Mouse (Mus musculus): ENCODE measurements around the gene Bcdin3d. TPM values are rescaled to one million over a fixed set of nuclear protein-coding genes. Genes with fewer than 3 reads are reported as not detected.

Gene Bcdin3d
- total RNA-seq (2017) = 6.8 to 12.5 TPM (median 7.3 TPM) in 3 replicates

GRCm38 (mm10) chr15:99474576-99474926 lies at the start of gene Bcdin3d:
Gene Bcdin3d (minus strand): TSS chr15:99474730.
- peak; percentile 78 for ATAC-seq (replicated peaks; ENCODE audit: insufficient number of reproducible peaks, low FRiP score, low TSS enrichment, poor library complexity, severe bottlenecking)

- no peak for ATAC-seq (replicated peaks; ENCODE audit: insufficient number of reproducible peaks, low FRiP score, low TSS enrichment, poor library complexity, severe bottlenecking)
Observed at GRCm38 (mm10) chr15:99520306-99520705, 45.8 kb upstream of the Bcdin3d start.

- ATAC-seq (replicated peaks; ENCODE audit: insufficient number of reproducible peaks, low FRiP score, low TSS enrichment, poor library complexity, severe bottlenecking) = no peak
Observed at GRCm38 (mm10) chr15:99519626-99520025, 45.1 kb upstream of the Bcdin3d start.

GRCm38 (mm10) chr15:99517715-99518114 lies 43.2 kb upstream of the Bcdin3d start:
- ATAC-seq (replicated peaks; ENCODE audit: insufficient number of reproducible peaks, low FRiP score, low TSS enrichment, poor library complexity, severe bottlenecking) = no peak

DNA sequence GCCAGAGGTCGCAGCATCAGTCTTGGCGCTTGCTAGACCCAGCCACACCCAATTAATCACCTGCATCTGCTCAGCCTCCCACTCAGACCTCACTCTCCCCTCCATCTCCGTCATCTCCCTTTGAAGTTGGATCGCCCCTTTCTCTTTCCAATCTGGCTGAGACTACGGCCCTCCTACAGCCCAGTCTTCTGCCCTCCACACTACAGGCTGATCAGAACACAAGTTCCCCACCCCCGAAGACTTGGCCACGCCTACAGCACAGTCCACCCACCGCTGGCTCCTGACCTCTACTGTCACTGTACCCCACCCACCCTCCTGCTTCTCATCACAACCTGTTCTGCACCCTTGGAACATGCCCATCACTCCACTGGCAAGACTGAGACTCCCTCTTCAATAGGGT lies 42.2 kb upstream of the Bcdin3d start:
- no peak for ATAC-seq (replicated peaks; ENCODE audit: insufficient number of reproducible peaks, low FRiP score, low TSS enrichment, poor library complexity, severe bottlenecking)

DNA sequence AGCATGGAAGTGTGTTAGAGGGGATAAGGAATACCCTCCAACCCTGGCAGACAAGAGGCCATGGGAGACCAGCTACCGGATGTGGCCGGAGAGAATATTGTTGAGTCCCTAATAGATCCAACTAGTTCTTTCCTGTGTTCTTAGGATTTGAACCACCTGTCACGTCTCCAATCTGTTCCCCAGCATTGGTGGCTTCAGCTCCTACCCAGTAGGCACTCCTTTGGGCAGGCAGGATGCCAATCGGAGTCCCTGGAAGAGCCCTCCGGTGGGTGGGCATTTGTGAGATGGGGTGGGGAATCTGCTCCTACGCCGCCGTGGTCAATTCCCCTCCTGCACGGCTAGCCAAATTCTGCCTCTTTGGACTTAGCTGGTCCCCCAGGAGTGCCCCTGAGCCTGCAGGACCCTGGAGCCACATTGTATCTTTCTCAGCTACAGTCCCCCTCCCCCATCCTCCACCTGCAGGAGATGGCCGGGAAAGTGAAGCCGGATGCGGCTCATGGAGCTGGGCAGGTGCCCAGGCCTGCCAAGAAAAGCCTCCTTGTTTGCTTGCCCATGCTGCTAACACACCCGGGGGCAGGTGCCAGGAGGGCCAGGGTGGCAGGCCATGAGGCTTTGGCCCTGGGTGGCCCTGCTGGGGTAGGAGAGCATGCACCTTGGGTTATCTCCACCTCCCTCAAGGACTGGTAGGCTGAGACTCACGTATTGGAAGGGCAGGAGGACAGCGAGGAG lies 37.4 kb upstream of the Bcdin3d start:
- ATAC-seq (replicated peaks; ENCODE audit: insufficient number of reproducible peaks, low FRiP score, low TSS enrichment, poor library complexity, severe bottlenecking) = no peak

DNA sequence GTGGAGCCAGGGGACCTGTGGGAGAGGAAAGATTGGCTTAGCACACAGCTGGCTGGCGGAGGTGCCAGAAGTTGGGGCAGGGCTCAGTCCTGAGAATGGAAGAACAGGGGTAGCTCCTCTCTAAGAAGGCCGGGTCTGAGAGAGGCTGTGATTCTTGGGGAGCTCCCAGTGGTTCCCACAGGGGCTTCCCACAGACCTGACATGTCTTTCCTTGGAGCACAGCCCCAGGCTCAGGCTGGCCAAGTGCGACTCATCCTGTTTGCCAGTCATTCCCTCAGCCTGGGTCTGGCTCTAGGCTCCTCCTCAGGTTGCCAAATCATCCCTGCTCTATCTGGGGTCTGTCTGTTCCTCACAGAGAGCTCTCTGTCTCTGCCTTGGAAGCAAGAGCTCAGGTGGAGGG lies 36.1 kb upstream of the Bcdin3d start:
- no peak for ATAC-seq (replicated peaks; ENCODE audit: insufficient number of reproducible peaks, low FRiP score, low TSS enrichment, poor library complexity, severe bottlenecking)

DNA sequence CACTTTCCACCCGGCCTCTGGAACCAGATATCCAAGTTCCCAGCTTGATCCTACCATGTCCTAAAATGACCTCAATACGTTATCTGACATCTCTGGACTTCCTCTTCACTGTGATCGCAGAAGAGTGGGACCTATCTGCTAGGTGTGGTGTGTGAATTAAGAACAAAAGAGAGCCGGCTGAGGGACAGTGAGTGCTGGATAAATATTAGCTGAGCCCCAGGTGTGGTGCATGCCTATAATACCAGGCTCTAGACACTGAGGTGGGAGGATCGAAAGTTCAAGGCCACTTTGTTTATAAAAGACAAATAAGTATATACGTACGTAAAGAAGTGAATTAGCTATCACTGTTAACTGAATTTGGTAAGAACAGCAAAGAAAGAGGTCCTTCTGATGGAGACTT lies 35.3 kb upstream of the Bcdin3d start:
- ATAC-seq (replicated peaks; ENCODE audit: insufficient number of reproducible peaks, low FRiP score, low TSS enrichment, poor library complexity, severe bottlenecking) = no peak

DNA sequence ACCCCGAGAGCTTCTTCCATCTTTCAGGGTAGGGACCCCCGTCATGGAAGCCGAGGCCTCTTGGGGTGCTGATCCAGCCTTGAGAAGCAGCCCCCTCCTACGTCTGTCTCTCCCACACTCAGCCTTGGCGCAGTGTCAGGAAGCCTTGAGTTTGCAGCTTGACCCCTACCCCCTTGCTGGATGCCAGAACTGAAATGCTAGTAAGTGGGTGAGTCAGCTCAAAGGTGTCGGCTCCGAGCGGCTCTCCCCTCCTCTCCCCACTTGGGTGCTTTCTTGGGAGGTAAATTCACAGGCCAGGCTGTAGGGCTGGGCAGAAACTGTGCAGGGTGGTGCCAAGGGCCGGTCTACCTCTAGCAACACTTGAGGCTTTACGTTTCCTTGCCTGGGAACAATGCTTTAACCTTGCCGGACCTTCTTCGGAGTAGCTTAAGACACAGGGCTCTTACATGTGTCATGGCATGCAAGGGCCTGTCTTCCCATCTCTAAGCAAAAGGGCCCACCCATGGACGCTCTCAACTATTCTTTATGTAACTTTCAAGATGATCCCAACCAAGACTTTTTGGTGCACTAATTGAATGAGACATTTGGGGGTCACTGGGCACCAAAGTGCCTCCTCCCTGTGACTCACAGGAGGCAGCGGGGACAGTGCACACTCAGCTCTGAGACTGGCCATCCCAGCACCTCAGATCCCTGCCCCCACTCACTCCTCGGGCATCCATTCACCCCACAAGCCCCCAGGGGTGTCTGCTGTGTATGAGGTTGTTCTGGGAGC lies 31.0 kb upstream of the Bcdin3d start:
- ATAC-seq (replicated peaks; ENCODE audit: insufficient number of reproducible peaks, low FRiP score, low TSS enrichment, poor library complexity, severe bottlenecking) = no peak

DNA sequence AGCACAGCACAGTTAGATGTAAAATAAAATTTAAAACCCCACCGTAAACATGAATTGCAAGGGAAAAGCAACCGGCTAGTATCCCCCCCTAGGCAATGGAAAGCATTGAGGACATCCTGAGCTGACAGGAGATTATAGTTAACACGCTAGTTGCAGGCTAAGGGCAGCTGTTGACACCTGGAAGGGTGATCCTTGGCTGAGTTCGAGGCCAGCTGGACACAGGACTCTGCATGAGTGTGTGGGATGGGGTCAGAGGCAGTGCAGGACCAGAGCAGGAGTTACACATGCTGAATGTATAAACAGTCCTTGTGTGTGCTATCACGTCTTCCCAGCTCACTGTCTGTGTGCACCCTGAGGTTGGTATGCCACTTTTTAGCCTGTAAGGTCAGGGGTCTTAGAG lies 28.7 kb upstream of the Bcdin3d start:
- no peak for ATAC-seq (replicated peaks; ENCODE audit: insufficient number of reproducible peaks, low FRiP score, low TSS enrichment, poor library complexity, severe bottlenecking)

DNA sequence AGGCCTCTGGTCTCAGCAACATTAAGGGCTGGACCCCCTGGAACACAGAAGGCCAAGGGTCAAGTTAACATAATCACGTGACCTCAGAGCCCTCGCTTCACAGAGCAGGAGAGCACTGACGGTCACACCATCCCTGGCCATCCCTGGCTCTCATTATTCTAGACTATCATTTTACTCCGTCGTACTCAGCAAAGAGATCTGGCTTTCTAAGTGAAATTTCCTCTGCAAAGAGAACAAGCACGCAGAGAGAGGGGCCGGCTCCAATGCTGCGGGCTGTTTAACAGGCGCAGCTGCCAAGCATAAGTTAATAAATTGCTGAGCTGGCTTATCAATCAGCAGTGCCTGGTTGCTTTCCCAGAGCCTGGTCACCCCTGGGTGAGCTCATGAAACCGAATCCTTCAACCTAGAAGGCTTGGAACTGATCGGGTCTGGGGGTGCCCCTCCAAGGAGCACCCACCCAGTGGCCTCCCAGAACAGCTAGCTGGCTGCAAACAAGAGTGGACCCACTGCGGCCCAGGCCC lies 27.8 kb upstream of the Bcdin3d start:
- ATAC-seq (replicated peaks; ENCODE audit: insufficient number of reproducible peaks, low FRiP score, low TSS enrichment, poor library complexity, severe bottlenecking) = no peak

- ATAC-seq (replicated peaks; ENCODE audit: insufficient number of reproducible peaks, low FRiP score, low TSS enrichment, poor library complexity, severe bottlenecking) = no peak
Observed at GRCm38 (mm10) chr15:99501292-99502260, 27.0 kb upstream of the Bcdin3d start.

- ATAC-seq (replicated peaks; ENCODE audit: insufficient number of reproducible peaks, low FRiP score, low TSS enrichment, poor library complexity, severe bottlenecking) = no peak
Observed at GRCm38 (mm10) chr15:99500320-99500719, 25.8 kb upstream of the Bcdin3d start.

- no peak for ATAC-seq (replicated peaks; ENCODE audit: insufficient number of reproducible peaks, low FRiP score, low TSS enrichment, poor library complexity, severe bottlenecking)
Observed at GRCm38 (mm10) chr15:99499726-99500125, 25.2 kb upstream of the Bcdin3d start.

DNA sequence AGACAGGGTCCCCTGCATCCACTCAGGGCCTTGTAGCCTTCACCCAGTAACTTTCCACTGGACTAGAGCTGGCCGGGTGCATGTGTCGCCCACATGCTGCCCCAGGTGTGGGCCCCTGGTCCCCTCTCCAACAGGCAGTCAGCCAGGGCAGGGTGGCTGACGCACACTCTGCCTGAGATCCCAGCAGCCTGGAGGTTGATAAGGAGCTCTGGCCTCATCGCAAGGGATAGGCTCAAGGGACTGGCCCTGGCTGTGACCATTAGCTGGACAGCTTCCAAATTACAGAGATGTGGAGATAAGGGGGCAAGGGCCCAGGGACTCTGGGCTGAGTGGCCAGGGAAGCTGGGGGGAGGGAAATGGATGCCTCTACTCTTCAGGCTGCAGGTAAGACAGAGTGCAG lies 24.3 kb upstream of the Bcdin3d start:
- ATAC-seq (replicated peaks; ENCODE audit: insufficient number of reproducible peaks, low FRiP score, low TSS enrichment, poor library complexity, severe bottlenecking) = no peak

DNA sequence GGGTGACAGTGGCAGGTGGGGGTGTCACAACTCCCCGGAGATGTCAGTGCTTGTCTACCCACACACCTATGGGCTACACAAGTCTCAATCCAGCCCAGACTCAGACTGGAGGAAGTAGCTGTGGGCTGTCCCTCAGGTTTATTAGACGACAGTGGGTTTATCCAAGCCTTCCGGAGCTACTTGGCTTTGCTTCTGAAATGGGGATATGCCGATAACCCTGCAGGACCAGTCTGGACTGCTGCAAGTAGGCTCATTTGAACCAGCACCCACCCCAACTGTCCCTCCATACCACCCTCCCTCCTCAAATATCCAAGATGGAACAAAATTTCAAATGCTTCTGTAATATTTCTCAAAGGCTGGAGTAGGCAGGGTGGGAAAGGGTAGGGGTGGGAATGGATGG lies 23.8 kb upstream of the Bcdin3d start:
- 0 out of 2 replicates have a peak, but pooled peaks have one; percentile 6 for ATAC-seq (replicated peaks; ENCODE audit: insufficient number of reproducible peaks, low FRiP score, low TSS enrichment, poor library complexity, severe bottlenecking)

- peak; percentile 71 for ATAC-seq (replicated peaks; ENCODE audit: insufficient number of reproducible peaks, low FRiP score, low TSS enrichment, poor library complexity, severe bottlenecking)
Observed at GRCm38 (mm10) chr15:99497527-99498242, 23.2 kb upstream of the Bcdin3d start.

GRCm38 (mm10) chr15:99497061-99497460 lies 22.5 kb upstream of the Bcdin3d start:
- ATAC-seq (replicated peaks; ENCODE audit: insufficient number of reproducible peaks, low FRiP score, low TSS enrichment, poor library complexity, severe bottlenecking) = no peak

Data from monocyte, adult 5-6 weeks (primary cell).